Mouse (Mus musculus): ENCODE measurements around the gene Map4k4.

GRCm38 (mm10) chr1:39962321-39962720 is 61.6 kb downstream of the Map4k4 start:
- TF ChIP-seq CTCF (IDR thresholded peaks at IDR 0.05; ENCODE audit: insufficient read depth, low read length) (no peak), POLR2A (IDR thresholded peaks at IDR 0.05; ENCODE audit: borderline replicate concordance, extremely low read depth, low read depth, low read length) (no peak)

All from lung, adult 2 months (tissue).